Mouse (Mus musculus) liver, adult (tissue): Measurements from ENCODE around the gene Cdc42se1.

ENCODE experiments used
- GATA4 ChIP-seq: IDR thresholded peaks from 2 replicates; pipeline ENCODE4 v1.6.1; 2014; ENCODE audit warnings: mild to moderate bottlenecking, low read length; ENCODE audit not compliant: insufficient replicate concordance

Cdc42se1 gene

GRCm38 (mm10) chr3:95264724-95265123 lies 36.2 kb downstream of the Cdc42se1 start:
- TF ChIP-seq GATA4: no peak

- no peak for TF ChIP-seq GATA4
Measured at GRCm38 (mm10) chr3:95266052-95266451, 37.5 kb downstream of the Cdc42se1 start.

- TF ChIP-seq GATA4: no peak
Measured at GRCm38 (mm10) chr3:95267855-95268254, 39.3 kb downstream of the Cdc42se1 start.

- no peak for TF ChIP-seq GATA4
Measured at GRCm38 (mm10) chr3:95269789-95270188, 41.3 kb downstream of the Cdc42se1 start.

GRCm38 (mm10) chr3:95270766-95271364 lies 42.3 kb downstream of the Cdc42se1 start:
- TF ChIP-seq GATA4: no peak

- no peak; the same call in 1 of the 2 replicates for TF ChIP-seq GATA4
Measured at GRCm38 (mm10) chr3:95273471-95273870, 44.9 kb downstream of the Cdc42se1 start.

- no peak for TF ChIP-seq GATA4
Measured at GRCm38 (mm10) chr3:95274453-95274852, 45.9 kb downstream of the Cdc42se1 start.

- TF ChIP-seq GATA4: no peak
Measured at GRCm38 (mm10) chr3:95275161-95275560, 46.6 kb downstream of the Cdc42se1 start.

- no peak for TF ChIP-seq GATA4
Measured at GRCm38 (mm10) chr3:95276428-95276934, 47.9 kb downstream of the Cdc42se1 start.

GRCm38 (mm10) chr3:95277149-95277551 lies 48.6 kb downstream of the Cdc42se1 start:
- TF ChIP-seq GATA4: peak; percentile 61; the same call in 1 of the 2 replicates

GRCm38 (mm10) chr3:95280747-95281146 lies 52.2 kb downstream of the Cdc42se1 start:
- TF ChIP-seq GATA4: no peak

GRCm38 (mm10) chr3:95281216-95282126 lies 52.9 kb downstream of the Cdc42se1 start, which contains the start of the genes Mindy1 and Prune1:
Gene Mindy1, plus strand, starts transcription at chr3:95281345.
Gene Prune1, minus strand, starts transcription at chr3:95282076.
- peak; percentile 39; the same call in 1 of the 2 replicates for TF ChIP-seq GATA4

- TF ChIP-seq GATA4: no peak
Measured at GRCm38 (mm10) chr3:95282381-95282864, 53.9 kb downstream of the Cdc42se1 start.

- peak; percentile 35; the same call in 1 of the 2 replicates for TF ChIP-seq GATA4
Measured at GRCm38 (mm10) chr3:95282865-95283588, 54.5 kb downstream of the Cdc42se1 start.

- no peak for TF ChIP-seq GATA4
Measured at GRCm38 (mm10) chr3:95283589-95283941, 55.0 kb downstream of the Cdc42se1 start.
